Mouse (Mus musculus): ENCODE data around the gene Rnd2. TPM values are rescaled to one million over a fixed set of nuclear protein-coding genes. Genes with fewer than 3 reads are reported as not detected.

The Rnd2 gene
- total RNA-seq, 2 experiments from 2014 or later = 4.0 to 4.8 TPM

- no peak for DNase-seq
- intact Hi-C loops (cut with DNase I; ENCODE audit: low total_unique reads) = no loop called here
Observed at GRCm38 (mm10) chr11:101486126-101486525, 21.3 kb downstream of the Rnd2 start.

- intact Hi-C loops (cut with DNase I; ENCODE audit: low total_unique reads) = no loop called here
- no peak for DNase-seq
Observed at GRCm38 (mm10) chr11:101506269-101506780, 41.5 kb downstream of the Rnd2 start.

- no peak for DNase-seq
- intact Hi-C loops (cut with DNase I; ENCODE audit: low total_unique reads) = no loop called here
Observed at GRCm38 (mm10) chr11:101507090-101507489, 42.3 kb downstream of the Rnd2 start.

- DNase-seq = no peak
- intact Hi-C loops (cut with DNase I; ENCODE audit: low total_unique reads) = no loop called here
Observed at GRCm38 (mm10) chr11:101518937-101519336, 54.1 kb downstream of the Rnd2 start.

GRCm38 (mm10) chr11:101519364-101519763 is 54.6 kb downstream of the Rnd2 start:
- intact Hi-C loops (cut with DNase I; ENCODE audit: low total_unique reads) = no loop called here

More at GRCm38 (mm10) chr11:101519364-101519763, 54.6 kb downstream of the Rnd2 start:
- DNase-seq = no peak

Small RNAs within 50 kb of the gene (microRNA-seq; reads per million reads assigned to microRNA genes)
- 1.6 to 2.5 reads per million in 2 experiments for gene Mir6929

Other genes with a start within 250 kb of the Rnd2 start
- 10 to 100 TPM; 13.5 to 18.1 TPM for gene Ezh1, start 238.5 kb upstream of the Rnd2 start, total RNA-seq (2021)
- 10 to 100 TPM; 69.8 to 97.1 TPM for gene Ramp2, start 219.0 kb upstream of the Rnd2 start, total RNA-seq (2021)
- gene Vps25, start 211.3 kb upstream of the Rnd2 start, total RNA-seq (2021) = 10 to 100 TPM; 38.1 to 39.0 TPM
- gene Wnk4, start 204.4 kb upstream of the Rnd2 start, total RNA-seq (2021) = 1 to 10 TPM in 1 of 2 experiments, under 1 TPM in 1; 0.89 to 1.0 TPM
- gene Cntd1, start 186.0 kb upstream of the Rnd2 start, total RNA-seq (2021) = under 1 TPM; 0.13 to 0.21 TPM
- 10 to 100 TPM; 70.0 to 73.4 TPM for gene Coa3, start 185.9 kb upstream of the Rnd2 start, total RNA-seq (2021)
- 10 to 100 TPM; 70.7 to 72.9 TPM for gene Becn1, start 162.7 kb upstream of the Rnd2 start, total RNA-seq (2021)
- 10 to 100 TPM; 60.9 to 61.2 TPM for gene Psme3, start 148.8 kb upstream of the Rnd2 start, total RNA-seq (2021)
- gene Aoc2, start 139.9 kb upstream of the Rnd2 start, total RNA-seq (2021) = 1 to 10 TPM; 1.2 to 1.3 TPM
- 10 to 100 TPM; 20.7 to 21.7 TPM for gene Aoc3, start 134.4 kb upstream of the Rnd2 start, total RNA-seq (2021)
- not detected for gene G6pc, start 97.4 kb upstream of the Rnd2 start, total RNA-seq (2021)
- gene Aarsd1, start 47.4 kb upstream of the Rnd2 start, total RNA-seq (2021) = 10 to 100 TPM; 16.4 to 17.4 TPM
- 1 to 10 TPM; 3.2 to 4.1 TPM for gene Gm27029, start 40.2 kb upstream of the Rnd2 start, total RNA-seq (2021)
- 1 to 10 TPM; 6.4 to 7.2 TPM for gene Rundc1, start 39.9 kb upstream of the Rnd2 start, total RNA-seq (2021)
- gene Ptges3l, start 39.7 kb upstream of the Rnd2 start, total RNA-seq (2021) = 100 to 1,000 TPM; 101 to 102 TPM
- 10 to 100 TPM; 50.3 to 61.5 TPM for gene Rpl27, start 22.7 kb upstream of the Rnd2 start, total RNA-seq (2021)
- gene Ifi35, start 16.6 kb upstream of the Rnd2 start, total RNA-seq (2021) = 1 to 10 TPM; 7.0 to 7.2 TPM
- gene Vat1, start 1.2 kb downstream of the Rnd2 start, total RNA-seq (2021) = 10 to 100 TPM; 27.1 to 33.6 TPM
- under 1 TPM; 0.89 to 0.92 TPM for gene Brca1, start 87.0 kb downstream of the Rnd2 start, total RNA-seq (2021)
- gene Nbr1, start 87.2 kb downstream of the Rnd2 start, total RNA-seq (2021) = 10 to 100 TPM; 66.3 to 69.0 TPM
- gene Tmem106a, start 117.2 kb downstream of the Rnd2 start, total RNA-seq (2021) = 1 to 10 TPM; 2.3 to 3.1 TPM
- not detected for gene Gm11634, start 134.3 kb downstream of the Rnd2 start, total RNA-seq (2021)
- gene Rdm1, start 162.2 kb downstream of the Rnd2 start, total RNA-seq (2021) = 10 to 100 TPM; 18.0 to 19.8 TPM
- 10 to 100 TPM in 1 of 2 experiments, 1 to 10 TPM in 1; 7.1 to 10.7 TPM for gene Arl4d, start 200.5 kb downstream of the Rnd2 start, total RNA-seq (2021)

Measured in gastrocnemius, postnatal 14 days (tissue).